Mouse (Mus musculus) lung, postnatal 0 days (tissue): ENCODE measurements around the gene Map4k1.

Experiments
- CTCF ChIP-seq: IDR thresholded peaks from 2 replicates; pipeline ENCODE4 v1.5.1; 2016; ENCODE audit warnings: antibody characterized with exemption, mild to moderate bottlenecking
- EP300 ChIP-seq: IDR thresholded peaks from 2 replicates; pipeline ENCODE4 v1.6.1; 2016; ENCODE audit warnings: antibody characterized with exemption, mild to moderate bottlenecking, control low read depth

- TF ChIP-seq EP300 (no peak), CTCF (no peak)
These were observed 62.5 kb downstream of the Map4k1 start for GRCm38 (mm10) chr7:29044302-29044701.
